Mouse (Mus musculus): ENCODE data around the gene Cdk19.

DNA sequence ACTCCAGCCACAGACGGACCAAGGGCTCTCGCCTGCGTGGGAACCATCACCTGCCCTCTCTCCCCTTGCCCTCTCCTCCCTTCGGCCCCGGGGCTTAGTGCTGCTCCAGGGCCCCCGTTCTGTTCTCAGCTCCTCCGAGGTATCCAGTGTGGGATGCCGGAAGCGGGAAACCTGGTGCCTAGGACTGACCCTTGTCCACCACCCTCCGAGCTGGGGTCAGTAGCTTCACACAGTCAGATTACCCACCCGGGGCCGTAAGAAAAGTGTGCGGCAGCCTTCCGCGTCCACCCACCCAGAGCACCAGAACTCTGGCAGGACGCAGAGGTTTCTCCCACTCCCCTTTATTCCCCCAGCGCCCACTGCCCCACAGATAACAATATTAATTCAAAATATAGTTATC lies 119.8 kb downstream of the Cdk19 start:
- no peak for TF ChIP-seq CTCF (IDR thresholded peaks at IDR 0.05; ENCODE audit: control insufficient read depth, insufficient read depth, insufficient replicate concordance, low read depth, low read length)
- TF ChIP-seq POLR2A (IDR thresholded peaks at IDR 0.05; ENCODE audit: control insufficient read depth, low read depth, low read length) = no peak

Measured in testis, adult 2 months (tissue).